Mouse (Mus musculus): ENCODE data around the gene Agk. TPM values are rescaled to one million over a fixed set of nuclear protein-coding genes. Genes with fewer than 3 reads are reported as not detected.
A peak's percentile ranks its signal among the peaks of the same experiment; 100 is the strongest.

The Agk gene
- polyA plus RNA-seq, 1 experiment from 2014 or later = 39.4 TPM

DNA sequence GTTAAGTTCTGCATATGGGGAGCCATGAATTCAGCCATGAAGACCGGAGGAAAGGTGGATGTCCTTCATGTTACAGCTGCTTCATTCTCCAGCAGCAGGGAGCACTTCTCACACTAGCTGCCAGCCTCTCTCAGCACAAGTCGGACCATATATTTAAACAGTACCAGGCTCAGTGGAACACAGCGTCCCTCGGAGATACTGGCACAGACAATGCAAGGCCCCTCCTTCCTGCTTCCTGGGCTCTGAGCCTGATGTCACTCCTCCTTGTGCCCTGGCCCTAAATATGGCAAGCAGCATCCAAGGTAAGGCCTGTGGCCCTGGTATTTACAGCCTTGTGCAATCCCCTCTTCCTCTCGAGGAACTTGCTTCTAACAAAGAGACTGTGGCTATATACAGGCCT, 90.8 kb downstream of the Agk start:
- Histone ChIP-seq H3K27me3 (no peaks in the 10 kb centered on the region), H3K4me3 (no peak overlapping the region), H3K9ac (no peak overlapping the region), H3K4me1 (no peaks in the 10 kb centered on the region), H3K4me2 (no peak overlapping the region), H3K27ac (no peak overlapping the region), H3K36me3 (ENCODE audit: poor library complexity, severe bottlenecking) (peaks cover 40% of the 10 kb centered on the region), H3K9me3 (replicated peaks) (no peaks in the 10 kb centered on the region)
- WGBS = 81% methylated on average over 5 of the region's 5 CpGs
- no peak for ATAC-seq

DNA sequence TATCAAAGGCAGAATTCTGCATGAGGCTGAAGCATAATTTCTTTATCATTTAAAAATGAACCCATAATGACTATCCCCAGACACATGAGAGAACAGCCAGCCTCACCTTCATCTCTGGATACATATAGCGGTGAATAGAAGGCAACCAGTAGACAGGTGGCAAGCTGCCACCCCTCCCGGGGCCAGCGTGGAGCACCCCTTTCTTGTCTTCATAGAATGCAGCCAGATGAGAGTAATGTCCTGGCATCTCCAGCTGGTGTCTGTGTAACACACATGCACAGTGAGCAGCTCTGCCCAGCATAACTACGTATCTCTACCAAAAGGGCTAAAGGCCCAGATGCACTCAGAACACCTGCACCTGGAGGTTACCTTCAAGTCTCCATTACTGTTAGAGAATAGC, 93.4 kb downstream of the Agk start:
- Histone ChIP-seq H3K27ac (no peak overlapping the region), H3K4me3 (no peak overlapping the region), H3K4me2 (no peak overlapping the region), H3K9me3 (replicated peaks) (no peaks in the 10 kb centered on the region), H3K27me3 (no peaks in the 10 kb centered on the region), H3K9ac (no peak overlapping the region), H3K36me3 (ENCODE audit: poor library complexity, severe bottlenecking) (peaks cover 37% of the 10 kb centered on the region), H3K4me1 (no peaks in the 10 kb centered on the region)
- WGBS = 90% methylated on average over 4 of the region's 4 CpGs
- no peak for ATAC-seq

DNA sequence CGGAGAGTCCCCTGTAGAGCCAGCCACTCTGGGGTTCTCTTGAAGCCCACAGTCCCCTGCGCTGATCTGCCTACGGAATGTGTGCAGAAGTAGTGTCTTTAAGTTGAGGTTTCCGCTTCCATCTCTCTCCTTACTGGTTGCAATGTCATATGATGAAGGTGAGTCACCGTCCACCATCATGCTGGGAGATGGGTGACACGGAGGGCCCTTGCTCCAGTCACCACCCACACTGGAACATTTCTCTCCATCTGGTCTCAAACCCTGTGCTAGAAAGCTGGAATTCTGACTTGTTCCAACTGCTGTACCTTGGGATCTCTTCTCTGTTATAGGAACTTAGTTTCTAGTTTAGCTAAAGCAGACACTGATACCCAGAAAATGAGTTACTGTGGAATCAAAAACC, 96.1 kb downstream of the Agk start:
- no peak overlapping the region for H3K4me2 ChIP-seq
- H3K4me3 ChIP-seq = no peak overlapping the region
- WGBS = 95% methylated on average over 6 of the region's 6 CpGs
- H3K9ac ChIP-seq = no peak overlapping the region
- H3K27ac ChIP-seq = no peak overlapping the region
- H3K9me3 ChIP-seq (replicated peaks) = no peaks in the 10 kb centered on the region
- H3K36me3 ChIP-seq (ENCODE audit: poor library complexity, severe bottlenecking) = peaks cover 37% of the 10 kb centered on the region
- H3K4me1 ChIP-seq = no peaks in the 10 kb centered on the region
- H3K27me3 ChIP-seq = no peaks in the 10 kb centered on the region
- no peak for ATAC-seq

DNA sequence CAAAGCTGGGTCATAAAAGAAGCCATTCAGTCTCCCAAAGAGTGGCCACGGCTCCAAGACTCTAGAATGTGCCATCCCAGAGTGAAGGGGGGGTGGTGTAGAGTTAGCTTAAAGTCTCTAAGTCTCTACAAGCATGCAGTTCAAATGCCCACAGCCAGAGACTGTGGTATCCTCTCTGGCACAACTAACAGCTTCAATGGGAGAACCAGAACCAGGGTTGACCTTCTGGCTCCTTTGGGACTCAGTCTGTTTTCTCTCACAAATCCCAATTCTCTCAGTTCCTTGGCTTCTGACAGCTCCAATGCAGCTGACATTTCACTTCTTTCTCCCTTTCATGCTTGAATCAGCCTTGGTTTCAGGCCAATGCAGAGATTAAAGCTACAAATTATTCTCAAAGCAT, 98.0 kb downstream of the Agk start:
- Histone ChIP-seq H3K4me3 (no peak overlapping the region), H3K27me3 (no peaks in the 10 kb centered on the region), H3K4me1 (peaks cover 8% of the 10 kb centered on the region), H3K36me3 (ENCODE audit: poor library complexity, severe bottlenecking) (peaks cover 29% of the 10 kb centered on the region), H3K27ac (no peak overlapping the region), H3K9ac (no peak overlapping the region), H3K9me3 (replicated peaks) (no peaks in the 10 kb centered on the region), H3K4me2 (no peak overlapping the region)
- ATAC-seq = no peak
- WGBS = 88% methylated on average over 1 of the region's 1 CpGs

DNA sequence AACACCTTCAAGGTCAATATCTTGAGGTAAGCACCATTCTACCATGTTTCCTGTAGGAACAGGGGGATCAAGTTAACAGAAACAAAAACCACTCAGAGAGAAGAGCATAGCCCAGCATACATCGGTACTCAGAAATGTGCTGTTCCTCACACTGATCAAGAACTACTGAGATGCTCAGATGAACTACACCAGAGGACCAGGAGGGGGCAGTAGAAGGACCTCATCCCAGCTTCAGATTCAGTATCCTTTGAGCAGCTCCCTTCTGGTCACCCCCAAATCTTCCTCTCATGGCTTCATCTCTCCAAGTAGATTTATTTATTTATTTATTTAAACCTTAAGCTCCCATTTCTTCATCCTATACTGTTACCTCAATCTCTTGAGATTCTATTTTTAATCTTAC, 98.8 kb downstream of the Agk start:
- peaks cover 23% of the 10 kb centered on the region for H3K36me3 ChIP-seq (ENCODE audit: poor library complexity, severe bottlenecking)
- no peak for ATAC-seq
- H3K4me1 ChIP-seq = peaks cover 15% of the 10 kb centered on the region
- 53% methylated on average over 1 of the region's 1 CpGs for WGBS
- H3K27ac ChIP-seq = no peak overlapping the region
- no peak overlapping the region for H3K4me2 ChIP-seq
- no peaks in the 10 kb centered on the region for H3K27me3 ChIP-seq
- no peaks in the 10 kb centered on the region for H3K9me3 ChIP-seq (replicated peaks)
- no peak overlapping the region for H3K4me3 ChIP-seq
- H3K9ac ChIP-seq = no peak overlapping the region

DNA sequence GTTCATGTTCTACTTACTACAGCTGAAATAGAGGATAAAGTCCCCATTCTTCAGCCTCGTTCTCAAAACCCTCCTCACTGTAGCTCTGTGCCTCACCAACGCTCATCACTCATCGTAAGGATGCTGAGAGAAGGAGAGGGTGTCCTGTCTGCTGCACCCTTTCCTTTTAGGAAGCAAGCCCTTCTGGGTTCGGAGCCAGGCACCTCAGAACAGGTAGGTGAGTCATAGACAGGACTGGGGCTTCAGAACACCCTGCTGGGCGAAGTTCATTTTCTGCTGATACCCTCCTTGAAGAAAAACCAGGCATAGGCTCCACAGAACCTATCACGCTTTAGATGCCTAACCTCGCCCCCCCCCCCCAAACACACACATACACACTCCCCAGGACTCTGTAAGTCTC, 102.5 kb downstream of the Agk start:
- H3K27ac ChIP-seq = no peak overlapping the region
- no peak for ATAC-seq
- WGBS = 95% methylated on average over 6 of the region's 7 CpGs

DNA sequence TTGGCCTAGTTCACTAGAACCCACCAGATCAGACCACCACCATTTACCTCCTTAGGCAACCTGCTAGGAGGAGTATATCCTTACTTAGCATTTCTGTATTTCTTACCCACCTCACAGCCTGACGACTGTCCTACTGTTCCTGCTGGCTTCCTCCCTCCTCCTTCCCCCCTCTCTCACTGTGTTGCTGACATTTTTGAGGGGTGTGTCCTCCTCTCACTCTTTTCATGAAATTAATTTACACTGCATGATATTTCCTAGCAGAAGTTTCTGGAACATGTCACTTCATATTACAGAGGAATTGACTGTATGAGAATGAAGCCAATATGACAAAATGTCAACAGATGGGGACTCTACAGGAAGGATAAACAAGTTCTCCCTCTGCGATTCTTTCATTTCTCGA, 103.7 kb downstream of the Agk start:
- Histone ChIP-seq H3K9ac (no peak overlapping the region), H3K36me3 (ENCODE audit: poor library complexity, severe bottlenecking) (no peaks in the 10 kb centered on the region), H3K9me3 (replicated peaks) (no peaks in the 10 kb centered on the region), H3K27ac (peak overlapping the region; percentile 36), H3K4me1 (peaks cover 61% of the 10 kb centered on the region), H3K27me3 (no peaks in the 10 kb centered on the region), H3K4me3 (no peak overlapping the region), H3K4me2 (peak overlapping the region; percentile 24)
- 60% methylated on average over 3 of the region's 3 CpGs for WGBS
- ATAC-seq = peak; percentile 28; the same call in 1 of the 2 replicates

More for the DNA sequence above, 102.5 kb downstream of the Agk start:
- Histone ChIP-seq H3K36me3 (ENCODE audit: poor library complexity, severe bottlenecking) (0 out of 2 replicates have a peak, but pooled peaks cover 2% of the 10 kb centered on the region), H3K27me3 (no peaks in the 10 kb centered on the region), H3K9me3 (replicated peaks) (no peaks in the 10 kb centered on the region), H3K9ac (no peak overlapping the region), H3K4me1 (peaks cover 49% of the 10 kb centered on the region), H3K4me2 (no peak overlapping the region), H3K4me3 (no peak overlapping the region)

DNA sequence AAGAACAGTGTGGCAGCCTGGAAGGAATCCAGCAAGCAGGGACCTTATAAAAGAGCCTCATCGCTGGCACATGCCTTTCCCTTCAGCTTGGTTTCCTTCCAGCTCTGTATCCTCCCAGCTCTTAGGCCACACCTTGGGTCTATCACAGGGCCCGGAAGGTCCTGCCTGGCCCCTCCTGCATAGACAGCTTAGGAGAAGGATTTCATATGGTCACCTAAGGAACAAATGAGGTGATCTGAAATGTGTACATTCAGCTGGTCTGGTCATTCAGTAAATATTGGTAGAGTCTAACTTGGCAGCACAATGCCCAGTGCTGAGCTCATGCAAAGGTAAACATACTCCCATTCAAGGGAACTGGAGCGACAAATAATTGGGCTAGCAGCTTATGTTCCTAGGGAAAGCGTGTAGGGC, 104.6 kb downstream of the Agk start:
- Histone ChIP-seq H3K4me2 (peak overlapping the region; percentile 42), H3K4me3 (no peak overlapping the region), H3K36me3 (ENCODE audit: poor library complexity, severe bottlenecking) (no peaks in the 10 kb centered on the region), H3K27me3 (no peaks in the 10 kb centered on the region), H3K9ac (no peak overlapping the region), H3K4me1 (peaks cover 70% of the 10 kb centered on the region), H3K27ac (peak overlapping the region; percentile 85), H3K9me3 (replicated peaks) (no peaks in the 10 kb centered on the region)
- 35% methylated on average over 4 of the region's 4 CpGs for WGBS
- peak; percentile 37; the same call in 1 of the 2 replicates for ATAC-seq

DNA sequence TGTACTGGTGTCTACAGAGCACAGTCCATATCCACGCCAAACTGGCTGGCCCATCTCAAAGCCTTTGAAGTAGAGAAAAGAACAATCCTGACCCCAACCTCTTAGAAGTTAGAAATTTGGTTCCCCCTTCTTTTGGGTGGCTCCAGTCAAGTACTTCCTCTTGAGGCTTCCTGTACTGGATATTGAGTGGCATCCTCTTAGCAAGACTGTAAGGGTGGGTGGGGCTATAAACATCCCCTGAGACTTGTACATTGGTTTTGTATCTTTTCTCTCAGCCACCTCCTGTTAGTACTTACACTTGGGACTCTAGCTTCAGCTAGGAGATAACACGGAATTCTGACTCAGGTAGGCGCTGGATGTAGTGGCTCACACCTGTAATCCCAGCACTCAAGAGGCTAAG, 105.3 kb downstream of the Agk start:
- Histone ChIP-seq H3K4me3 (no peak overlapping the region), H3K4me2 (peak overlapping the region; percentile 42), H3K9ac (no peak overlapping the region), H3K36me3 (ENCODE audit: poor library complexity, severe bottlenecking) (no peaks in the 10 kb centered on the region), H3K4me1 (peaks cover 75% of the 10 kb centered on the region), H3K9me3 (replicated peaks) (no peaks in the 10 kb centered on the region), H3K27ac (peak overlapping the region; percentile 85), H3K27me3 (no peaks in the 10 kb centered on the region)
- WGBS = 85% methylated on average over 3 of the region's 3 CpGs
- no peak for ATAC-seq

DNA sequence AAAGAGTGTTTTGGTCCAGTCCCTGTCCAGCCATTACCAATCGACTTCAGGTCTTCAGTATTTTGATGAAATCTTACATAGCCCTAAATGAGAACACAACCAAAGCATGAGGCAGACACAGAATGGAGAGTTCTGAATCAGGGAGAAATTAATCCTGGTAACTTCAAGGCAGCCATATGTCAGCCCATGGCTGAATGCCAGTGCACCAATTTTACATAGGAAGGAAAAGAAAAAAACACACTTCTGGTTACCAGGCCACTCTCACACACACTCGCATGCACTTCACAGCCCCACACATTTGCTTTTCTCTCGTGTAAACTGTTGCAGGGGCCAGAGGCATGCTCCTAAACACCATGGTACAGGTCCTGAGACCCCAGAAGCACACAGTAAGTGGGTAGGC, 105.9 kb downstream of the Agk start:
- Histone ChIP-seq H3K36me3 (ENCODE audit: poor library complexity, severe bottlenecking) (no peaks in the 10 kb centered on the region), H3K4me1 (peaks cover 75% of the 10 kb centered on the region), H3K27me3 (no peaks in the 10 kb centered on the region), H3K9me3 (replicated peaks) (no peaks in the 10 kb centered on the region), H3K9ac (no peak overlapping the region), H3K27ac (peak overlapping the region; percentile 85), H3K4me3 (no peak overlapping the region), H3K4me2 (peak overlapping the region; percentile 42)
- 63% methylated on average over 3 of the region's 3 CpGs for WGBS
- ATAC-seq = no peak

DNA sequence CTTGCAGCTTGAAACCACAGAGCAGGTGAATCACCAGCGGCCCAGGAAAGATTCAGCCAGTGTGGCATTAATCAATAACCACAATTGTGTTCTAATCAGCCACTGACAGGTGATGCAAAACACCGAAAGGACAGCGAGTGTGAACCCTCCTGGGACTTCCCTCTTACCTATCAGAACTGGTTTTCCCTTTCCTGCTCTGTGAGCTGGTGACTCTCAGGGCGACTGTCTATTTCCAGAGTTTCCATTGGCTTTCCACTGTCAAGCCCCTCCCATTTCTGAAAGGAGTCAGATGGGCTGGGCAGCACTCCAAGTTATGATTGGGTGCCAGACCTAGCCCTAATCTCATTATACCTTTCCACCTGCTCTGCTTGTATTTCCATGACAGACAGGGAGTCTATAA, 106.4 kb downstream of the Agk start:
- WGBS = 49% methylated on average over 4 of the region's 4 CpGs
- no peak for ATAC-seq
- Histone ChIP-seq H3K4me2 (peak overlapping the region; percentile 42), H3K27me3 (no peaks in the 10 kb centered on the region), H3K36me3 (ENCODE audit: poor library complexity, severe bottlenecking) (no peaks in the 10 kb centered on the region), H3K4me1 (peaks cover 75% of the 10 kb centered on the region), H3K4me3 (0 out of 2 replicates have a peak overlapping the region, but pooled peaks have one; percentile 10), H3K9me3 (replicated peaks) (no peaks in the 10 kb centered on the region), H3K27ac (peak overlapping the region; percentile 85), H3K9ac (no peak overlapping the region)

DNA sequence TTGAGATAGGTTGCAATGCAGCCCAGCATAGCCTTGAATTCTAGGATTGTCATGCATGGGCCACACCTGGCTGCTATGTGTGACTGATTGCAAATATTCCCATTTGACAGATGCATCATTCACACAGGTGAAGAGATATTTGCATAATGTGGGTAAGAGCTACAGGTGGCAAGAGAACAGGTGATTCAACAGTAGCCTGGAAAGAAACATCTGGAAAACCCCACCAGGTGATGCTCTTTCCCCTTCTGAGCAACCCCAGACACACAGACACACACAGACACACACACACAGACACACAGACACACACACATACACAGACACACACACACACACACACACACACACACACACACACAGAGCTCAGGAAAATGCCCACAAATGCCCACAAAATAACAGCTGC, 106.8 kb downstream of the Agk start:
- Histone ChIP-seq H3K27ac (peak overlapping the region; percentile 85), H3K4me1 (peaks cover 75% of the 10 kb centered on the region), H3K9ac (no peak overlapping the region), H3K4me2 (peak overlapping the region; percentile 42), H3K36me3 (ENCODE audit: poor library complexity, severe bottlenecking) (no peaks in the 10 kb centered on the region), H3K27me3 (no peaks in the 10 kb centered on the region), H3K9me3 (replicated peaks) (no peaks in the 10 kb centered on the region), H3K4me3 (peak overlapping the region; percentile 10; the same call in 1 of the 2 replicates)
- no peak for ATAC-seq
